Mouse (Mus musculus): ENCODE data around the gene Senp6.
"Not testable (repeated sequence)": the region's sequence is repeated elsewhere in the genome, so short reads cannot be mapped to it uniquely, and the experiment has no call there.

- TF ChIP-seq CTCF, POLR2A (IDR thresholded peaks at IDR 0.05; ENCODE audit: insufficient read depth, low read depth, low read length): not testable (repeated sequence)
These were observed 1.2 kb upstream of the Senp6 start for GRCm38 (mm10) chr9:80065495-80065894.

Measured in olfactory bulb, adult 2 months (tissue).